Mouse (Mus musculus): ENCODE measurements around the gene Tmem164.

DNA sequence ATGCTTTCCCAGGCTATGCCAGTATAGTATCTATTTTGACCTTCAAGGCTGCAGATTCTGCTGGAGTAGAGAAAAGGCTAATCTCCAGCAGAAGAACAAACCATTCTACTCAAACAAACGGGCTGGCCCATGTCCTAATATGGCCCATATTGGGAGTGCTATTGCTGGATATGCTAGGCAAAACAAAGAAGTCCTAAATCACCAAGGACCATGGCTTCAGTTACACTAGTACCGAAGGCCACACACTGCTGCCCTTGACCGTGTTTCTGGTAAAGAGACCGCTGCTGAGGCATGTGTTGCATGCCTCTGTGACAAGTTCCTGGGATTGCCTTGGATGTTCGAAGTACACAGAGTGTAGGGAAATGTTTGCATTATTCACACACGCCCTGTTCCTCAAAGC lies 165.1 kb downstream of the Tmem164 start:
- TF ChIP-seq CTCF (IDR thresholded peaks at IDR 0.05; ENCODE audit: low read depth, low read length) (no peak), POLR2A (IDR thresholded peaks at IDR 0.05; ENCODE audit: borderline replicate concordance, low read depth, low read length) (no peak)
